Mouse (Mus musculus) neural tube, embryonic 14.5 days (tissue): ENCODE measurements around the gene Bco2. TPM values are rescaled to one million over a fixed set of nuclear protein-coding genes. Genes with fewer than 3 reads are reported as not detected.

Source experiments
- ATAC-seq: fragments of 200-750 bp; cut with Nextera tagmentation; 2 replicates; pipeline ENCODE4 v1.8.0; 2017; ENCODE audit warnings: low read depth, mild to moderate bottlenecking, moderate TSS enrichment, moderate library complexity
- H3K27ac ChIP-seq: fragments of 300-500 bp; sonication (generic); 2 replicates; pipeline ENCODE4 v1.5.1; 2014; ENCODE audit warnings: low read depth, mild to moderate bottlenecking, control low read depth, low read length, moderate library complexity, mixed read lengths
- H3K27me3 ChIP-seq: fragments of 300-500 bp; sonication (generic); 2 replicates; pipeline ENCODE4 v1.6.1; 2014; ENCODE audit warnings: low read length; ENCODE audit not compliant: control insufficient read depth, insufficient read depth
- H3K36me3 ChIP-seq: fragments of 300-500 bp; sonication (generic); 2 replicates; pipeline ENCODE4 v1.6.1; 2014; ENCODE audit warnings: low read length, mixed read lengths; ENCODE audit not compliant: control insufficient read depth, insufficient read depth
- H3K4me1 ChIP-seq: fragments of 300-500 bp; sonication (generic); 2 replicates; pipeline ENCODE4 v1.6.1; 2014; ENCODE audit warnings: low read length; ENCODE audit not compliant: control insufficient read depth, insufficient read depth
- H3K4me2 ChIP-seq: fragments of 300-500 bp; sonication (generic); 2 replicates; pipeline ENCODE4 v1.6.1; 2014; ENCODE audit warnings: mild to moderate bottlenecking, low read depth, low read length, control low read depth
- H3K4me3 ChIP-seq: fragments of 300-500 bp; sonication (generic); 2 replicates; pipeline ENCODE4 v1.5.1; 2014; ENCODE audit warnings: low read depth, low read length, control low read depth, mixed read lengths
- H3K9ac ChIP-seq: fragments of 300-500 bp; sonication (generic); replicated peaks from 2 replicates; pipeline ENCODE4 v1.6.1; 2014; ENCODE audit warnings: low read depth, mild to moderate bottlenecking, control low read depth, low read length, mixed read lengths
- H3K9me3 ChIP-seq: fragments of 300-500 bp; sonication (generic); 2 replicates; pipeline ENCODE4 v1.6.1; 2016; ENCODE audit warnings: low read length; ENCODE audit not compliant: control insufficient read depth
- WGBS: fragments of 180-500 bp; shearing (Covaris S2); extraction: QIAGEN DNeasy Blood & Tissue Kit; methylation state at CpG from one replicate; pipeline ENCODE4 v1.1.7; 2014; 5-methylcytosine and 5-hydroxymethylcytosine counted together
- polyA plus RNA-seq: library from polyadenylated mRNA; unstranded; fragments of >200 nt; fragmentation: Nextera tagmentation; extraction: Ambion mirVana; gene quantifications from 2 replicates; pipeline ENCODE4 v1.2.1, GENCODE M21; 2014

The Bco2 gene
- polyA plus RNA-seq, 1 experiment from 2014 or later: 0.11 TPM

GRCm38 (mm10) chr9:50496546-50496945 lies 58.4 kb downstream of the Bco2 start:
- no peaks in the 10 kb centered on the region for H3K27me3 ChIP-seq
- no peak for ATAC-seq
- H3K9ac ChIP-seq: no peak overlapping the region
- H3K9me3 ChIP-seq: no peaks in the 10 kb centered on the region
- WGBS: 27% methylated on average over 6 of the region's 6 CpGs
- H3K27ac ChIP-seq: no peak overlapping the region
- H3K4me3 ChIP-seq: no peak overlapping the region
- no peaks in the 10 kb centered on the region for H3K36me3 ChIP-seq
- 0 out of 2 replicates have a peak, but pooled peaks cover 5% of the 10 kb centered on the region for H3K4me1 ChIP-seq
- no peak overlapping the region for H3K4me2 ChIP-seq

GRCm38 (mm10) chr9:50496151-50496505 lies 58.9 kb downstream of the Bco2 start:
- Histone ChIP-seq H3K4me1 (0 out of 2 replicates have a peak, but pooled peaks cover 5% of the 10 kb centered on the region), H3K36me3 (no peaks in the 10 kb centered on the region), H3K27me3 (no peaks in the 10 kb centered on the region), H3K27ac (no peak overlapping the region), H3K9ac (no peak overlapping the region), H3K4me3 (no peak overlapping the region), H3K4me2 (no peak overlapping the region), H3K9me3 (no peaks in the 10 kb centered on the region)
- no peak for ATAC-seq
- 39% methylated on average over 6 of the region's 6 CpGs for WGBS

- no peak overlapping the region for H3K27ac ChIP-seq
- WGBS: 83% methylated on average over 10 of the region's 10 CpGs
Measured at GRCm38 (mm10) chr9:50495405-50496150, 59.4 kb downstream of the Bco2 start.

GRCm38 (mm10) chr9:50494311-50494710 lies 60.7 kb downstream of the Bco2 start, which contains the start of gene Plet1:
Gene Plet1 (plus strand): TSS chr9:50494525.
- H3K9ac ChIP-seq: no peak within 1 kb of the TSS
- no peaks in the 10 kb centered on the region for H3K27me3 ChIP-seq
- no peak within 1 kb of the TSS for H3K4me2 ChIP-seq
- no peak within 1 kb of the TSS for H3K27ac ChIP-seq
- WGBS: 84% methylated on average over 6 of the region's 6 CpGs
- H3K4me3 ChIP-seq: no peak within 1 kb of the TSS
- ATAC-seq: no peak
- no peaks in the 10 kb centered on the region for H3K9me3 ChIP-seq
- 0 out of 2 replicates have a peak, but pooled peaks cover 5% of the 10 kb centered on the region for H3K4me1 ChIP-seq
- no peaks in the 10 kb centered on the region for H3K36me3 ChIP-seq

More at GRCm38 (mm10) chr9:50495405-50496150, 59.4 kb downstream of the Bco2 start:
- H3K36me3 ChIP-seq: no peaks in the 10 kb centered on the region
- no peak for ATAC-seq
- H3K9ac ChIP-seq: no peak overlapping the region
- H3K4me2 ChIP-seq: no peak overlapping the region
- H3K27me3 ChIP-seq: no peaks in the 10 kb centered on the region
- H3K4me1 ChIP-seq: 0 out of 2 replicates have a peak, but pooled peaks cover 5% of the 10 kb centered on the region
- H3K9me3 ChIP-seq: no peaks in the 10 kb centered on the region
- H3K4me3 ChIP-seq: no peak overlapping the region

GRCm38 (mm10) chr9:50493777-50494176 lies 61.2 kb downstream of the Bco2 start:
- 0 out of 2 replicates have a peak, but pooled peaks cover 5% of the 10 kb centered on the region for H3K4me1 ChIP-seq
- H3K9ac ChIP-seq: no peak overlapping the region
- no peak overlapping the region for H3K27ac ChIP-seq
- 82% methylated on average over 2 of the region's 2 CpGs for WGBS
- no peaks in the 10 kb centered on the region for H3K36me3 ChIP-seq
- no peak overlapping the region for H3K4me3 ChIP-seq
- no peaks in the 10 kb centered on the region for H3K27me3 ChIP-seq
- no peaks in the 10 kb centered on the region for H3K9me3 ChIP-seq
- ATAC-seq: no peak
- H3K4me2 ChIP-seq: no peak overlapping the region

- Histone ChIP-seq H3K36me3 (no peaks in the 10 kb centered on the region), H3K27me3 (no peaks in the 10 kb centered on the region), H3K4me2 (no peak overlapping the region), H3K27ac (no peak overlapping the region), H3K4me3 (no peak overlapping the region), H3K9ac (no peak overlapping the region), H3K9me3 (no peaks in the 10 kb centered on the region), H3K4me1 (0 out of 2 replicates have a peak, but pooled peaks cover 3% of the 10 kb centered on the region)
- WGBS: 87% methylated on average over 2 of the region's 2 CpGs
- no peak for ATAC-seq
Measured at GRCm38 (mm10) chr9:50491531-50492045, 63.4 kb downstream of the Bco2 start.

- Histone ChIP-seq H3K27me3 (no peaks in the 10 kb centered on the region), H3K36me3 (no peaks in the 10 kb centered on the region), H3K9ac (no peak overlapping the region), H3K9me3 (no peaks in the 10 kb centered on the region), H3K4me3 (no peak overlapping the region), H3K4me2 (no peak overlapping the region), H3K4me1 (no peaks in the 10 kb centered on the region), H3K27ac (no peak overlapping the region)
- no peak for ATAC-seq
Measured at GRCm38 (mm10) chr9:50490836-50491235, 64.1 kb downstream of the Bco2 start.

- Histone ChIP-seq H3K9ac (no peak overlapping the region), H3K4me1 (no peaks in the 10 kb centered on the region), H3K27ac (no peak overlapping the region), H3K4me3 (no peak overlapping the region), H3K4me2 (no peak overlapping the region), H3K27me3 (no peaks in the 10 kb centered on the region), H3K36me3 (no peaks in the 10 kb centered on the region), H3K9me3 (no peaks in the 10 kb centered on the region)
- WGBS: 8% methylated on average over 10 of the region's 10 CpGs
- no peak for ATAC-seq
Measured at GRCm38 (mm10) chr9:50485521-50485920, 69.5 kb downstream of the Bco2 start.
